Mouse (Mus musculus): ENCODE data around the gene Dock8. TPM values are rescaled to one million over a fixed set of nuclear protein-coding genes. Genes with fewer than 3 reads are reported as not detected.

The Dock8 gene
- 0.56 and 1.4 TPM in 2 replicates for polyA plus RNA-seq (2015; fragmentation: Nextera tagmentation; extraction: Ambion mirVana)

DNA sequence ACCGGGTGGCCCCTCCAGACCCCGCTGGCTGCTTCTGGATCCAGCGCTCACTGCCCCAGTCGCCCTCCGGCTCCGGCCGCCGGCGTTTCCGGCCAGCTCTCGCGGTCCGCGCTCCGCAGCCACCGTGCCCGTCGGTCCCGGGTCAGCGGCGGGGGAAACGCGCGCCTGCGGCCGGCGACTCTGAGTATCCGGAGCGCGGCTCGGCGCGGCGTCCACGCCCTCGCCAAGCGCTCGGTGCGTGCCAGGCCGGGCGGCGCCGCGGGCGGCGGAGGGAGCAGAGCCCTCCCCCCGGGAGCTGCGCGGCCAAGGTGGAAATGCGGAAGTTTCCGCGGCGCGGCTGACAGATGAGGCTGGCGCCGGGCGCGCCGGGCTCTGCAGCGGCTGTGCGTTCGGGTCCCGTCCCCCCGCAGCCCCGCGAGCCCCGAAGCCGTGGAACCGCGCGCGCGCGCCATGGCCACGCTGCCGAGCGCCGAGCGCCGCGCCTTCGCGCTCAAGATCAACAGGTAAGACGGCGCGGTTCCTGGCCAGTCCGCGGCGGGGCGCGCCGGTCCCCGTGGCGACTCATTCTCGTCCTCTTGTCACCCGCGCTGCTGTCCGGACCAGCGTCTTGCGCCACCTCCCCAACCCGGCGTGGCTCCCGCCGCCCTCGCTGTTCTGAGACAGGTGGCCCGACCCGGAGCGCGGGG lies at the start of gene Dock8:
Gene Dock8 (plus strand): TSS at position 334 of the 686 bp plus-strand sequence.
- Histone ChIP-seq H3K4me3 (replicated peaks; ENCODE audit: low read length) (peak within 1 kb of the TSS; percentile 60), H3K27me3 (replicated peaks; ENCODE audit: control insufficient read depth, insufficient read depth, low read length) (peaks cover 56% of the 10 kb centered on the region), H3K36me3 (ENCODE audit: control insufficient read depth, insufficient read depth) (no peaks in the 10 kb centered on the region), H3K9ac (replicated peaks; ENCODE audit: low read depth, low read length) (peak within 1 kb of the TSS; percentile 41), H3K4me2 (ENCODE audit: low read length) (peak within 1 kb of the TSS; percentile 99), H3K4me1 (replicated peaks; ENCODE audit: control insufficient read depth, insufficient read depth, low read length) (peaks cover 13% of the 10 kb centered on the region), H3K27ac (ENCODE audit: low read length) (no peak within 1 kb of the TSS), H3K9me3 (ENCODE audit: control insufficient read depth, low read length) (no peaks in the 10 kb centered on the region)
- under 1% methylated on average over 102 of the region's 109 CpGs for WGBS
- peak; percentile 49; the same call in 1 of the 2 replicates for ATAC-seq

DNA sequence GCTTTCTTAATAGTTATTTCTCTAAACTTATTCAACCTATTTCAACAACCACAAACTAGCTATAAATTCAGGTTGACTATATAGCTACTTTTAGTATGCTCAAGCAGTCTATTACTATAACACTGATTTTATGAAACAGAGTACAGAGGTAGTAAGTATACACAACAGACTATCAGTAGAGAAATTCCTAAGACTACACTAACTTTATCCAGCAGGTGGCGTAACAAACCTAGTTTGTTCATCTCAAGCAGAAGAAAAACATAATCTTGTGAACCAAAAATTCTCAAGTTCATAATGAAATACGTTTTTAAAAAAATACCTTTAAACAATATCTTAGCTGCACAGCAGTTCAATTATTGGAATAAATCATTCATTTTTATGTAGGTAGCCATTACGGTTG lies 40.8 kb upstream of the Dock8 start:
- Histone ChIP-seq H3K9ac (replicated peaks; ENCODE audit: low read depth, low read length) (no peak overlapping the region), H3K9me3 (ENCODE audit: control insufficient read depth, low read length) (no peaks in the 10 kb centered on the region), H3K4me1 (replicated peaks; ENCODE audit: control insufficient read depth, insufficient read depth, low read length) (peaks cover 8% of the 10 kb centered on the region), H3K27ac (ENCODE audit: low read length) (no peak overlapping the region), H3K4me3 (replicated peaks; ENCODE audit: low read length) (no peak overlapping the region), H3K36me3 (ENCODE audit: control insufficient read depth, insufficient read depth) (0 out of 2 replicates have a peak, but pooled peaks cover 2% of the 10 kb centered on the region), H3K4me2 (ENCODE audit: low read length) (no peak overlapping the region), H3K27me3 (replicated peaks; ENCODE audit: control insufficient read depth, insufficient read depth, low read length) (no peaks in the 10 kb centered on the region)
- 42% methylated on average over 3 of the region's 3 CpGs for WGBS
- no peak for ATAC-seq

GRCm38 (mm10) chr19:24961172-24961962 lies 38.0 kb upstream of the Dock8 start, which contains the start of gene Cbwd1:
TSS of gene Cbwd1 (minus strand) at chr19:24961610.
- H3K4me1 ChIP-seq (replicated peaks; ENCODE audit: control insufficient read depth, insufficient read depth, low read length) = peaks cover 8% of the 10 kb centered on the region
- peak within 1 kb of the TSS; percentile 76 for H3K4me2 ChIP-seq (ENCODE audit: low read length)
- no peaks in the 10 kb centered on the region for H3K9me3 ChIP-seq (ENCODE audit: control insufficient read depth, low read length)
- no peaks in the 10 kb centered on the region for H3K36me3 ChIP-seq (ENCODE audit: control insufficient read depth, insufficient read depth)
- no peak within 1 kb of the TSS for H3K27ac ChIP-seq (ENCODE audit: low read length)
- ATAC-seq = peak; percentile 100
- H3K27me3 ChIP-seq (replicated peaks; ENCODE audit: control insufficient read depth, insufficient read depth, low read length) = no peaks in the 10 kb centered on the region
- WGBS = under 1% methylated on average over 36 of the region's 36 CpGs
- H3K4me3 ChIP-seq (replicated peaks; ENCODE audit: low read length) = peak within 1 kb of the TSS; percentile 77
- peak within 1 kb of the TSS; percentile 73 for H3K9ac ChIP-seq (replicated peaks; ENCODE audit: low read depth, low read length)

DNA sequence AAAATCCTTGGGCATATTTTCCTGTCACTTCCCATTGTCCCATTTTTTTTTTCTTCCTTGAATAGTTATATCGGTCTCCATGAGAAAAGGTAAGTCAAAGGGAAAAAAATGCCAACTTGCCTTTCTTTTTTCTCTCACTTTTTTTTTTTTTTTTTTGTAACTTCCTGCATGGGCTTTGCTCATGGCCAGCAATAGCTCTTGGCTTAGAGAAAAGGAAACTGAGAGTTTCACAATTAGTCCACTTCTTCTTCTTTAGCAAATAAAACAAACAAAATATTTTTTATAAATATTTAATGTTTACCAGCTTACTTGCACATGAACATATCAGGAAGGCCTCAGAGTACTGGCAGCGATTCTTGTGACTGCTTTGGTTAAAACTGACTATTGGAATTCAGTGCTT lies 33.1 kb upstream of the Dock8 start:
- Histone ChIP-seq H3K9me3 (ENCODE audit: control insufficient read depth, low read length) (no peaks in the 10 kb centered on the region), H3K27ac (ENCODE audit: low read length) (no peak overlapping the region), H3K27me3 (replicated peaks; ENCODE audit: control insufficient read depth, insufficient read depth, low read length) (no peaks in the 10 kb centered on the region), H3K9ac (replicated peaks; ENCODE audit: low read depth, low read length) (no peak overlapping the region), H3K4me3 (replicated peaks; ENCODE audit: low read length) (no peak overlapping the region), H3K36me3 (ENCODE audit: control insufficient read depth, insufficient read depth) (no peaks in the 10 kb centered on the region), H3K4me1 (replicated peaks; ENCODE audit: control insufficient read depth, insufficient read depth, low read length) (no peaks in the 10 kb centered on the region), H3K4me2 (ENCODE audit: low read length) (no peak overlapping the region)
- ATAC-seq = no peak
- 87% methylated on average over 2 of the region's 2 CpGs for WGBS

DNA sequence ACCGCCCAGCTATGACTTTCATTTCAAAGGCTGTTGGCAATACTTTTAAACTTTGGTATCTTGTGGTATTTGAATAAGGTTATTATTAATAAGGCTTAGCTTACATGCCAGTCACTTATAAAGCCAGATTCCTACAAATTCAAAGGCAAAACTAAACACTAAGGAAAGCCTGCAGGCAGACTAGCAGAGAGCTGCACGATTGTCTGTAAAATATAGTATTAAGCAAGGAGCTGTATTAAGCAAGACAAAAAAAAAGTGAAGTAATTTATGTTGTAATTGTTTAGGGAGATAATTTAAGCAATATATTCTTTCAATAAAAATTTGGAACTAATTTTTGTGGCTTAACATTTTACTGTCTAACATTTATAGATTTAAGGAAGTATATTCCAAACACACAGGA lies 32.4 kb upstream of the Dock8 start:
- Histone ChIP-seq H3K4me2 (ENCODE audit: low read length) (no peak overlapping the region), H3K36me3 (ENCODE audit: control insufficient read depth, insufficient read depth) (no peaks in the 10 kb centered on the region), H3K9ac (replicated peaks; ENCODE audit: low read depth, low read length) (no peak overlapping the region), H3K9me3 (ENCODE audit: control insufficient read depth, low read length) (no peaks in the 10 kb centered on the region), H3K27ac (ENCODE audit: low read length) (no peak overlapping the region), H3K4me1 (replicated peaks; ENCODE audit: control insufficient read depth, insufficient read depth, low read length) (no peaks in the 10 kb centered on the region), H3K4me3 (replicated peaks; ENCODE audit: low read length) (no peak overlapping the region), H3K27me3 (replicated peaks; ENCODE audit: control insufficient read depth, insufficient read depth, low read length) (no peaks in the 10 kb centered on the region)
- ATAC-seq = no peak
- WGBS = 86% methylated on average over 2 of the region's 2 CpGs

DNA sequence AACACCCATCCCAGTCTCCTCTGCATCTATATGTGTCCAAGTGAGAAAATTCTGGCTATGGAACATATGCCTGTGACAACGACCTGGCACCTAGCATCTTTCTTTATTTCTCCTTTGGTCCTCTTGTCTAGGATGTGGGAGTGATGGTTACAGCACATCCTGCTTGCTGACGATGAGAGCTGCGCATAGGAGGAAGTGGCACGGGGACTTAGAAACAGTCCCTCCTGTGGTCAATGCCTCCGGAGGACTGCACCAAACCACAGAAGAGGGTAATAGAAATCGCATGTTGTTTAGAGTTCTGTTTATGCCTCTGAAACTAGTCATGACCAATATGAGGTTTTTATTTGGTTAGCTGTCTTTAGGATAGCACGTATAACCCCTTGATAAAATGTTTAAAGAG lies 28.0 kb upstream of the Dock8 start:
- no peaks in the 10 kb centered on the region for H3K4me1 ChIP-seq (replicated peaks; ENCODE audit: control insufficient read depth, insufficient read depth, low read length)
- H3K27ac ChIP-seq (ENCODE audit: low read length) = no peak overlapping the region
- H3K9ac ChIP-seq (replicated peaks; ENCODE audit: low read depth, low read length) = no peak overlapping the region
- ATAC-seq = no peak
- H3K4me2 ChIP-seq (ENCODE audit: low read length) = no peak overlapping the region
- no peak overlapping the region for H3K4me3 ChIP-seq (replicated peaks; ENCODE audit: low read length)
- no peaks in the 10 kb centered on the region for H3K9me3 ChIP-seq (ENCODE audit: control insufficient read depth, low read length)
- H3K36me3 ChIP-seq (ENCODE audit: control insufficient read depth, insufficient read depth) = no peaks in the 10 kb centered on the region
- WGBS = 86% methylated on average over 7 of the region's 7 CpGs
- no peaks in the 10 kb centered on the region for H3K27me3 ChIP-seq (replicated peaks; ENCODE audit: control insufficient read depth, insufficient read depth, low read length)

DNA sequence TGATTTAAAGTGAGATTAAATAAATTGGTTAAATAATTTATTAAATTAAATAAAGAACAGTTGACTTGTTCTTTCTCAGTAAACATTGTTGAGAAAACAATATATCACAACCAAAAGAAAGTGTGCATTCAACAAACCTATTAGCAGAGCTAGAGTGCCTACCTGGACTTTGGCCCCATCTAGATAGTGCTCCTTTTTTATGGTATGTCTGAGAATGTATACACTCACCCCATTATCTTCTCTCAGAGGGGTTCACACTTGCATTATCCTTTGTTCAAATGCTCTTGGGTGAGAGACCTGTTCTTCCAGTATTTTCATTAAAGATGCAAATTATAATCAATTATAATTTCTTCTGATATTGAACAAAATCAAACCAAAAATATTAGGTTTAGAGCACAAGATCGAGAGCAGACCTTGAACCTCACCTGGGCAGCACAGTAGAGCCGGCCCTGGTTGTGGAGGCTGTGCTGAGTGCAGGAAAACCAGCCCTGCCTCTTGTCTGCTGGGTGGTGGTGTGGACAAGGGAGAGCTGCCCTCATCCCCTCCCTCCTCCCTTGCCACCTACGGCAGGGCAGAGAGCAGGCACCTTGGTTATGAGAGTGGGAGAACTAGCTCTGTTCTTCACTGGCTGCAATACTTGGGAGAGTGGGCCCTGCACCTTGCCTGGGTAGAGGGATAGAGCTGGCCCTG lies 26.5 kb upstream of the Dock8 start:
- Histone ChIP-seq H3K9me3 (ENCODE audit: control insufficient read depth, low read length) (no peaks in the 10 kb centered on the region), H3K4me2 (ENCODE audit: low read length) (no peak overlapping the region), H3K9ac (replicated peaks; ENCODE audit: low read depth, low read length) (no peak overlapping the region), H3K36me3 (ENCODE audit: control insufficient read depth, insufficient read depth) (no peaks in the 10 kb centered on the region), H3K27me3 (replicated peaks; ENCODE audit: control insufficient read depth, insufficient read depth, low read length) (no peaks in the 10 kb centered on the region), H3K4me3 (replicated peaks; ENCODE audit: low read length) (no peak overlapping the region), H3K27ac (ENCODE audit: low read length) (no peak overlapping the region), H3K4me1 (replicated peaks; ENCODE audit: control insufficient read depth, insufficient read depth, low read length) (no peaks in the 10 kb centered on the region)
- WGBS = 94% methylated on average over 3 of the region's 3 CpGs
- no peak for ATAC-seq

GRCm38 (mm10) chr19:24977991-24978390 lies 21.3 kb upstream of the Dock8 start:
- Histone ChIP-seq H3K27ac (ENCODE audit: low read length) (no peak overlapping the region), H3K9ac (replicated peaks; ENCODE audit: low read depth, low read length) (no peak overlapping the region), H3K36me3 (ENCODE audit: control insufficient read depth, insufficient read depth) (no peaks in the 10 kb centered on the region), H3K4me3 (replicated peaks; ENCODE audit: low read length) (no peak overlapping the region), H3K27me3 (replicated peaks; ENCODE audit: control insufficient read depth, insufficient read depth, low read length) (no peaks in the 10 kb centered on the region), H3K4me1 (replicated peaks; ENCODE audit: control insufficient read depth, insufficient read depth, low read length) (peaks cover 3% of the 10 kb centered on the region; the same call in 1 of the 2 replicates), H3K9me3 (ENCODE audit: control insufficient read depth, low read length) (no peaks in the 10 kb centered on the region), H3K4me2 (ENCODE audit: low read length) (no peak overlapping the region)
- ATAC-seq = no peak
- 80% methylated on average over 11 of the region's 11 CpGs for WGBS
